Mouse (Mus musculus) 3T3-L1 (cell line): ENCODE results near the gene Lrp2.

Experiments
- DNase-seq: peaks from one replicate; pipeline ENCODE4 v3.0.0-alpha.2; 2015; ENCODE audit warnings: low read depth, low spot score

Lrp2 gene

DNA sequence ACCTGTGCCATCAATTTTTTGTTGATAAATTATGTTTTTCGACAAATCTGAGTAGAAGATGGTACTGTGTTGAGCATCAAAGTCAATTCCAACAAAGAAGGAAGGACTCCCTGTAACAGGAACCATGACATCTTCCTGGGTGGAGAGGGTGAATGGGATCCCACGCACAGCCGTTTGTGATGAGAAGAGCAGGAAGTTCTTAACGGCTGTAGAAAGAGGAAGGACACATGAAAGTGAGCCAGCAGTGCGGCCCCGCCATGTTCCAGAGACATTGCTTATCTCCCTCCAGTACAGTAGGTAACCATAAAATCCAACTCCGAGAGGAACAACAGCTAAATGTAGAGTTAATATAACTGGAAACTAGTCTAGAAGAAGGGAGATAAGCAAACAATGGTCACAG is 67.6 kb downstream of the Lrp2 start:
- DNase-seq: no peak

DNA sequence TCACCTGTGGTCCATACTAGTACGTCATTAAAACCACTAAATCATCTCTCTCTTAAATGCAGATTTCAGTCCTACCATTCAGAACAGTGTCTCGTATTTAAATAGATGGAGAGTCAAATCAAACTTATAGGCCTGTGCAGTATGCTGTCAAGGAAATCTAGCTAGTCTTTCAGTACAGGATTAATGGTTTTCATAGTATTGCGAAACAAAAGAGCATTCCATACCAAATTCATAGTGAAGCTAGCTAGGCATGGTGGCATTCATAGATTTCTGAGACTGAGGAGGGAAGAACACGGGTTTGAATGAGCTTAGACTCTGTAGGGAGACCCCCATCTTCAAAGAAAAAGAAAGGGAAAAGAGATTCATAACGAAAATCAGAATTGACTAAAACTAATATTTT is 74.1 kb downstream of the Lrp2 start:
- DNase-seq: peak; percentile 64

DNA sequence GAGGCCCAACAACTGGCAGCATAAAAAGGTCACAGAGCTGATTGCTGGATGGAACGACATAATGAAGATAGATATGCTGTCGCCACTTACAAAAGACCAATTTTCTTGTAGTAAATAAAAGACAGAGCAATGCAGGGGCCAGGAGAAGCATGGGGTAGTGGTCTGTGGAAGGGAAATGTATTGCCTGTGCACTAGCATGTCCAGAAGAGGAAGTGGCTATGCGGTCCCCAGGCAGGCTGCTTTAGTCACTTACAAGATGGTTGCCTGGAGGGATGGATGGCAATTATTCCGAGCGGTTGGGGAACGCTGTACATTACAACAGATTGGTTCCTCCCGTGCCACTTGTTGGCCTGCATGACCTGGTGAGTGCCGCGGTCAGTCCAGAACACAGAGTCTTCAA is 85.5 kb downstream of the Lrp2 start:
- no peak for DNase-seq

DNA sequence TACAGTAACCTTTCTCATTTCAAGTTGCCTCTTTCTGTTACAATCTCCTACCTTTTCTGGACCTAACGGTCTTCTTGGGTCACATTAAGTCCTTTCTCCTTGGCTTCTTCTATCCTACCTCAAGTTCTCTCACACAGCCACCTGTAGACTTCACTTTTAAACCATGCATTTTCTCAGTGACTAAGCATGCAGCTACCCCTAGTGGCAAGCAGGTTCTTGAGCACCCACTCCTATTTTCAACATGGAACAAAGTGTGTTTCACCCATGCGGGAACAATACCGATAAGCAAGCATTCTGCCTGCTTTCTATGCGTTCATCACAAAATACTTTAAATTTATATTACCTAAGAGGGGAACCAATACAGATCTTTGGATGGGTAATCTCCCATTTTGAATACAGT is 92.7 kb downstream of the Lrp2 start:
- DNase-seq: peak; percentile 32

DNA sequence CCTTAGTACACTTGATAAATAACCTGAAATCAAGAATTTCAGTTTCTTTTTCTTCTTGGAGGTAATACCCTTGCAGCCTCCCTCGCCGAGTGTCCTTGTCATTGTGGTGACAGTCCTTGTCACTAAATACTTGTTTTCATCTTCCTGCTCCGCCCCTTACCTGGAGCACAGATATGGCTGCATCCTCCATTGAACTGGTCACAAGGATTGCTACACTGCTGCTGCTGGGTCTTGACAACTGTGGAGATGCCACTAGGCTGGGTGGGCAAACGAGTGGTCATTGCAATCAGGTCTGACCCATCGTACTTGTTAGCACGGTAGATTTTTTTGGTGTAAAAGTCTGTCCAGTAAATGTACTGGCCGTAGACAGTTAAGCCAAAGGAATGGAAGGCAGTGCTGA is 104.9 kb downstream of the Lrp2 start:
- no peak for DNase-seq

DNA sequence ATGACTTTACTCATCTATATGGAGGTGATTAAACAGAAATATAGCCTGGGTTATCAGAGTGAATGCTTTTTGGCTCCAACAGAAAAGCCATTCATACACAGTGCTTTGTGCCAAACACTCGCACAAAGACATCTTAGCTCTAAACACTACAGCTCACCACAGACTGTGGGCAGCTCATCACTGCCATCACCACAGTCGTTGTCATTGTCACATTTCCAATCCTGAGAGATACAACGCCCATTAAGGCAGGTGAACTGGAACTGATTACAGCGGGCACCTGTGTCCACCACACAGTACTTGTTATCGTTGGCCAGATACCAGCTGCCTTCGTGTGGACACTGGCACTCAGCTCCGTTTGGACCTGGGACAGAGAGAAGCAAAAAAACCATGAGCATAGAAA is 106.0 kb downstream of the Lrp2 start:
- no peak for DNase-seq

DNA sequence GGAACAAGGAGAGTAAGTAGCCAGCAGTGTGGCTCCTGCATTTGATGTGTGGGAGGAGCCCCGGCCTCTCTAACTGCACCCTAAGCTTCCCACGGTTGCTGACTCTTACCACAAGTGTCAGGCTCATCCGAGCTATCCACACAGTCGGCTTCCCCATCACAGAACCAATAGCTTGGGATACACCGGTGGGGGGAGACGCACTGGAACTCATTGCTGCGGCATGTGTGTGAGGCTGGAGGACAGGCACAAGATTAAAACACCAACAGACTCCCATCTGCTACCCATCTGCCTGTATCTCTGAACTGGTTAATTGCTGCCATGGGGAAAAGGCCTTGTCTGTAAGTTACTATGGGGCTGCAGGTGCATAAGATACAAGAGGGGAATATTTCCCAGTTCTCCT is 109.0 kb downstream of the Lrp2 start:
- no peak for DNase-seq

DNA sequence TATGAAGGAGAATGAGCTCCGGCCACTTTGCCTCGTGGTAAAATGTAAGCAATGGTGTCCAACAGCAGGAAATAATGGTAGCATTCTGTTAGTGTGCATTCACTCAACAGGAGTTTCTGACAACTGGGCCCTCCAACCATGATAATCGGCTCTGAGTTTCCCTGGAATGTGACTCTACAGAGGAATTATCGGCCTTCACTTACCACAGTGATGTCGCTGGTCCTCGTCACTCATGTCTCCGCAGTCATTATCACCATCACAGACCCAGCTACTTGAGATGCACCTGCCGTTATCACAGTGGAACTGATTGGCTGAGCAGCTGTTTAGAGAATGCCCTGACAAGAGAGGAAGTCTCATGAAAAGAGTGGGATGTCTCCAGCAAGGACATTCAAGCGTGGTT is 110.7 kb downstream of the Lrp2 start:
- DNase-seq: no peak

DNA sequence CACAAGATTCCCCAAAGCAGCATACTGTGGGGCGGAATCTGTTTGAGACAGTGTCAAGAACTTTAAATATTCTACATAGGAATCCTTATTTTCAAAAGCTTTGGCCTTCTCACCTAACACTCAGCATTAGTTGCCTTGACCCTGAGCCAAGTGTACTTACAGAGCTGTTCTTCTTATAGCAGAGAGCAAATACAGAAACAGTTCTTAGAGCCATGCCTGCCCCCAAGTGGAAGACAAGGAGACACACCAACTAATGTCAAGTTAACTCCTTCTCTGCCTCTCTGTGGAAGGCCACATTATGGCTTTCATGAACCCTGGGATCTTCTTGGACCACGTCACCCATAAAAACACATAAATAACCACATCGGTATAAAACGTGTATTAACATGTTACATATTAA is 114.0 kb downstream of the Lrp2 start:
- DNase-seq: peak; percentile 56

DNA sequence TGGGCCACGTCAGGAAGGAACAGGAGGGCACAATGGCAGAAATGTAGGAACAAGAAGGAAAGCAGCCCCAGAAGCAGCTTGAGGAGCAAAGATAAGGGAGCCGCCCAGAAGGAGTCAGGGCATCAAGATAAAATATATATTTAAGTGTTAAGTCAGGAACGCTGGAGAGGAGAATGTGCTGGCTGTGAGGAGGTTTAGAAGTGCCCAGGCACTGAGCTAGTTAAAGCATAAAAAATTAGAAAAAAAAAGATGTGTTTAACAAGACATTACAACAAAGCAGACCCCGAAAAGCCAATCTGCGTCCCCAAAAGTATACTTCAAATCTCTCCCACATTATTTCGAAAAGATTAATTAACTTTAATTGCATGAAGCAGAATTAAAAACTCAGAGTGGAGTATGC is 122.3 kb downstream of the Lrp2 start:
- no peak for DNase-seq

DNA sequence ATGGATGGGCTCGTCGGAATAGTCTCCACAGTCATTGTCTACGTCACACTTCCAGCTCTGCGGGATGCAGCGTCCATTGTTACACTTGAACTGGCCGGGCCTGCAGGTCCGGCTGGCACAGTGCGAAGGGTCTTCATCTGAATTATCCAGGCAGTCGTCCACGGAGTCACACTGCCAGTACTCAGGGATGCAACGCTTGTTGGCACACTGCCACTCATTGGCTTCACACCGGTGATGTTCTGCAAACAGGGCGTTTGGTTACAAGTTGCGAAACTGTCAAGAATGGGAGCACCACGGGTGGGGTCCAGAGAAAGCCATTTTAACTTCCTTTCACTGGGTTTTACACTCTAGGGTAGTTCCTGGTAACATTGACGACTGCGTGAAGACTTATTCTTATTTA is 126.4 kb downstream of the Lrp2 start:
- DNase-seq: no peak

DNA sequence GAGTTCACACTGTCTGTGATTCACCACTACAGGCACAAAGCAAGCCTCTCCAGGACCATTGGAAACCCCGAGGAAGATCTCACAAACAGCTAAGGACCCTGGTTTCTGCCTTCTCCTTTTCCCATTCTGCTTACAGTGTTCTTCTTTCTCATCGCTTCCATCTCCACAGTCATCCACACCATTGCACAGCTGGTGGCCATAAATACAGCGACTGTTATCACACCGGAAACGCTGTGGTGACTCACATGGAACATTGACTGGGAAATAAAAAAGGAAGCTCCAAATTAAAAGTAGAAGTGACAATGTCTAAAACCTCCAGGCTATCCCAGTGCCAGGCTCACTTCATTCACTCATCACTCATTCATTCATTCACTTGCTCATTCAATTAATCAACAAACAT is 134.7 kb downstream of the Lrp2 start:
- DNase-seq: no peak

DNA sequence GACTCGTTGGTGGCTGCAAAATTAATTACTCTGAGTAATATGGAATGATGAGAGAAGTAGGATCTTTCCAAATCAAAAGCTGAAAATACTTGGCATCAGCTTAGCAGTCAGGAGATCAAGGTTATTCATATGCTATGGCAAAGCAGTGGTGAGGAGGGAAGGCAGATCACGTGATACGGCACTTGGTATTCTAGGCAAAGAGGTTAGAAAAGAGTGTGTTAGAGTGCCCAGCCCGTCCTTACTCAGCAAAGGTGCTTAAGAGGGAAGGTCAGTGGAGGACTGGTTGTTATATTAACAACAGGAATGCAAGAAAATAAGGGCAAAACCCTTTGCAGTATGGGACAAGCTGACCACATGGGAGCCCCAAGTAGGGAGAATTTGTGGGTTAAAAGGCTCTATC is 137.3 kb downstream of the Lrp2 start:
- DNase-seq: no peak

DNA sequence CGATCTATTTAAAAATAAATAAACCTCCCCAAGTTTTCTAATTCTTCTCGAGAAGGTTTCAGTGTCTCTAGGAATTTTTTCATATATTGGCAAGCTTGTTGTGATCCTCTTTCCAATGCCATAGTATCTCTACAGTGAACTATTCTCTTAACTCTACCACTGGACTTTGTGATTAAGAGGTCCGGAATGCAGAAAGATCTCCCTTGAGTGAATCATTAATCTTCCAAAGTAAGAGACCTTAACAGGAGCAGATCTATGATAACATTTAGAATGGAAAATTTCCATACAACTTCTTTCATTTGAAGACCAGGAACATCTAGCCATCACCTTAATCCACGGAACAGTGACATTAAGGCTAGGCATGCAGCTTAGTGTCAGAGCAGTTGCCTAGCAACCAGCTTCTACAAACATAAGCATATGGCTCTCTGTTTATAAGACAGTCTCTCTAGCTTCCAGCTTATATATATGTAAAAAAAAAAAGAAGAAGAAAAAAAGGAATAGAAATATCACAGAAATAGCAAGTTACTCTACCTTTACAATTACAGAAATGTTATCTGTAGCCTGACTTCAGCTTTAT is 139.9 kb downstream of the Lrp2 start:
- peak; percentile 72 for DNase-seq

DNA sequence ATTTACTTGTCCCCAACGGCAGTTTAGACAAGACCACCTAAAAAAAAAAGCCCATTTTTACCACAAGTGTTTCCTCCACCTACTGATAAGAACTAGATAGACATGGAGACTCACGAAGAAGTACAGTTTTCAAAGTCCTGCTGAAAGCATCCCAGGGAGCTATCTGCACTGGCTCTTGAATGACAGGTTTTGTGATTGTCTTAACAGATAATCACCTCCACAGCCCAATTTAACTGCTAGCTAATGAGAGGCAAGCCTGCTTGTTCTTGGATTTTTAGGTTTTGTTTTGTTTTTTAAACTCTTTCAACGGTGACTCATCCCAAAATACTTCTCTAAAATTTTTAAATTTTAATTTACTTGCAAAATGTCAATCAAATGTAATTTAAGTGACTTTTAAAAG is 144.2 kb downstream of the Lrp2 start:
- no peak for DNase-seq

DNA sequence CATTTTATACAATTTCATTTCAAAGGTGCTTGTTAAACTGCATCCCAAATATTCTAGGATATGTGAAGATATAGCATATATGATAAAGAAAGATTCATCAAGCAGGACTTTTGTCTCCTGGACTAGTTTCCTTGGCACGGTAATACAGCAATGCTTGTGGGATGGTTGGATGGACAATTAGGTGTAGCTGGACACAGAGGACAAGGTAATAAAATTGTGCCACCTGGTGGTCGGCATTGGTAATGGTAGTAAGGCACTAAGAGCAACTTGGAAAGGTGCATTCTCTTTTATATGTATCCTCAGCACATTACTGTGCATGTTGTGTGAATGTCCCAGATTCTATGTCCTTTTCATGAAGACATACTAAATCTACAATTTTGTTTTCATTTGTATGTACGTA is 157.7 kb downstream of the Lrp2 start:
- DNase-seq: peak; percentile 91

DNA sequence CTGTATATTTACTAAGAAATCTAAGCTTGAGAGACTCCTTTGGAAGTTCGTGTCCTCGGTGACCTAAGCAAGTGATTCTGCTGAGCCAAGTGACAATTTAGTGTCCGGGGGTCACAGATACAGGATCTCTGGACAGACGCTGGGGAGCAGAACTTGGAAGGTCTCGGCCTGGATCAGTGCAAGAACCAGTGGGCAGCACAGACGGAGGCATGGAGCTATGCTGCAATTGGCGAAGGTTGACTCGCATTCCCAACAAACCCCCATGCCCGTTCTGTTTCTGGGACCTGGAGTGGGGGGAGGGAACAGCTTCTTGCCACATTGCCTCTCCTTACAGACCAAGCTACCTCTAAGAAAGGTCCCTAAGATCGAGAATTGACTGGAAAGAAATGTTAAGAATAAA is 158.7 kb downstream of the Lrp2 start:
- DNase-seq: no peak

DNA sequence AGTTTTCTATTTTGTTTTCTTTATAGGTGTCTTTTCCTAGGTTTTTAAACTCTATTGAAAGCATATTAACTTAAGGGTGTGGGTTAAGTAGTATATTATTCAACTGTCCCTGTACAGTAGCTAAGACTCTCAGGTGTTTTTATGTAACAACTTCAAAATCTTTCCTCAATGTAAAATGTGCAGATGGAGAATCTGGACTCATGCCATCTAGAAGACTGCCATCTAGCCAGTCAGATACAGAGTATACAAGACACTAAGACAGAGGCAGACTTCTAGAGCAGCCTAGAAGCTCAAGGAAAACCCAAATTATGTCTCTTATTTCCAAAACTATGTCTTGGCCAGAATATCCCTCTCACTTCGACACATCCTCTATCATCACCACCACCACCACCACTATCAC is 159.8 kb downstream of the Lrp2 start:
- DNase-seq: no peak

DNA sequence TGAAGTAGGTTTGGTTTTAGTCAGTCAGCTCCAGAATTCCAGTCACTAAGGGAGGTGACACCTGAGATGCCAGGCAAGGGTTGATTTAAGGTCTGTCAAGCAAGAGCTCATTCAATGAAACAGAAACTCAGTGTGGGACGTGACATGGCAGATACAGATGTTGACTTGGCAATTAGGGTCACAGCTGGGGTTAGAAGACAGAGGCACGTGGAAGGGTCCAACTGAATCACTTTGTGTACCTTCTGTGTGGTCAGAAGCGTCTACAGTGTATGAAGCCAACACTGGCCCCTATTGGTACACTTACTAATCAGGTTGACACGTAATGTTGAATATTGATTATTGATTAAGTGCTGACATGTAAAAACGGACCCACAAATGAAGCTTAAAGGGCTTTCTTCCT is 161.0 kb downstream of the Lrp2 start:
- DNase-seq: no peak

DNA sequence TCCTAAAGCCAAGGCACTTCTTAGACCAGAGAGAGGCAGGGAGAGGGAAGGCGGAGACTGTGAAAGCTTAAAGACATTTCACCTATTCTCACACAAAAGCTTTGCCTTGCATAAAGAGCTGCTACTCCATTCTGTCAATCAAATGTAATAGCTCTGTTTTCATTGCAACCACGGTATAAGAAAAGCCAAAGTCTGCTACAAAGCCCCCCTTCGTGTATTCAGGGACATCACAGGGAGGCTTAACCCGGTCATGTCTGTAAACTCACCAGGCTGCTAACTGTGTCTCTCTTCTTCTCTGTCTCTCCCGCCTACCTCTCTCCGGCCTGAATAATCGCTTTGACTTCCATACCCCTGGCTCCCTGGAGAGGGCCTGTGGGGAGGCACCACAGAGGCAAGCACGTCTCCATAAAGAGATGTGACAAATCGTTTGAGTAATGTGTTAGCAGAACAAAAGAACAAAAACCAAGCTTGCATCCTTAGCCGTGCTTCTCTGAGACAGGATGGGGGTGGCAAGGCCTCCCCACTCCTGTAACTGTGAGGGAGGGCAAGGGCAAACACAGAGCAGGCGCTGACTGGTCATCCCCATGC is 167.5 kb downstream of the Lrp2 start:
- DNase-seq: no peak

DNA sequence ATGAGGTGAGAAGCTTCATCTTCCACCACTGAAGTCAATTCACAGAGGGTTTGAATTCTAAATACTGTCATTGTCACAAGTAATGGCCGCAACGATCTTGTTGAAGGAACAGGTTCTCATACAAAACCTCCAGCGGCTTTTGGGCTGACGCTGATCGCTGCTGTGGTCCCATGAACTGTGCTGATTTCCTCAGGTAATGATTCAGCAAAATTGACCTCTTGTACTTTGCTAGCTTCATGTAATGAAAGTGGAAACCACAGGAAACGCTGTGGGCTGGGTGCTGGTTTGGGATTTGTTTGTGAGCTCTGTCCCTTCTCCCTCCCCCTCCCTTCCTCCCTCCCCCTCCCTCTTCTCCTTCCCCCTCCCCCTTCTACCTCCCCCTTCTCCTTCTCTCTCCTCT is 170.8 kb downstream of the Lrp2 start:
- no peak for DNase-seq

DNA sequence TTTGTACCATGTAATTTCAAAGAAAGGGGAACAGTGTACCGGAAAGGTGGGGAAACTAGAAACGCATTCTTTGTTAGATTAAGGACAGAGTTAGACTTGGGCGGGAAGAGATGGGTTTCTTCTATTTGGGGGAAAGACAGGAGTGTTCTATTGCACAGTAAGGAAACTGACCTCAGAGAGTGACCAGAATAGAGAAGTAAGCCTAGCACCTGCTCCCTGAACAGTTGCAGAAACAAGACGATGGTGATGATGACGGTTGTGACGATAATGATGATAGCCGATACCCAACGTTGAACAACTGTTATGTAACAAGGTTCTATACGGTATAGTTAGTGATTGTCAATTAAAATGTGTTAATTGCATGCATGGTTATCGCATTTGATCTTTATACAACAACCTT is 171.3 kb downstream of the Lrp2 start:
- DNase-seq: no peak

DNA sequence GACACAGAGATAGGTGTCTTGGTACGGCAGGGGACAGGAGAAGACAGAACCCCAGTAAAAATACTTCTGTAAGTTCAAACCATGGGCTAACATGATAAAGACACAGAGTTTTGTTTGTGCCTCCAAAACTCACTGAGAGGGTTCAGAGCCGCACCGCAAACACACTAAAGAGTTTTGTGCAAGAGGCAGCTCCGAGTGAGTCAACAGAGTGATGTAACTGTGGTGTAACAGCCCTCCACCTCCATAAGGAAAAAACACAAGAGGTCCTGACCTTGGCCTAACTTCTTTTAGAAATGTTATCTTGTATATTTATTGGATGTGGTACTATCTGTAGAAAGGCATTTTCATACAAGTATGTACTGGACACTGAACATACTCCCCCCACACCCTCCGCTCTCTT is 180.2 kb downstream of the Lrp2 start:
- DNase-seq: peak; percentile 67

DNA sequence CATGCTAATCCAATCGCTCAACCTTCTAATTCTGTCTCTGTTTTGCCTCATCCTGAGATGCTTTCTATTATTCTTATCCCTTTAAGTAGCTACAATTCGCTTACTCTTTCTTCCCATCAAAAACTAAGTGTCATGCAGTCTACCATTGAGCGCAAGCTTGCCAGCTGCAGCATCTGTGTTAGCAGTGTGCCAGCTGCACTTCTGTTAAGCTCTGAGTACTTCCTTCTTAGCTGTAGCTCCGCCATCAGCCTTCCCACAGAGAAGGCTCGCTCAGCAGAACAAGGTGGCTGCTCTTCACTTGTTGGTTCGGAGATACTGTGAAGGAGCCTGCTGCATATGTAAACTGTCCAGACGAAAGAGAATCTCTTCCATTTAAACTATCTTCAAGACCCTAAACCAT is 183.6 kb downstream of the Lrp2 start:
- DNase-seq: peak; percentile 35
